ENCODE assay signal across 16 mouse cellular contexts in the genomic region with DNA sequence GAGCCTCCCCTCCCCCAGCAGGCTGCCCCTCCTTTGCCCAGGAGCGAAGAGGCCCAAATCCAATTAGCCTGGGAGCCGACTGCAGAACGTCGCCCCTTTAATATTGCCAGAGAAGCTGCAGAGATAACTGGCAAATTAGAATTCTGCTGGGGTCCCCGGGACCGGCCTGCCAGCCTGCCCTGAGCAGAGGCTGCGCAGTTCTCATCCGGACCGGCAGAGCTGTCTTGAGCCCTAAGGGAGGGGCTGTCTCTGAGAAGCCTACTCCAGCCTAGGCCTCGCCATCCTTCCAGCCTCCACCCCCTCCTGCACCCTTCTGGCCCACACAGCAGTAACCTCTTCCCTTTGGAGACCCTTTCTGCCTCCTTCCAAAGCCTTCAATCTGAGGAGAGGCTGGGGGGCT. TPM values are rescaled to one million over a fixed set of nuclear protein-coding genes. Genes with fewer than 3 reads are reported as not detected.
DNase-seq lines count a peak whose midpoint lies in the region; ATAC-seq lines count a peak whose summit lies in the region.
"Had no signal": no experiment of that assay in that cellular context is flagged by ENCODE, and none has a peak within 500 bp of the region (broad histone marks: within the 10 kb centered on the region; RNA-seq: fewer than 3 reads in every experiment).

No protein-coding gene starts in this region.

- peaks cover 40% of the 10 kb centered on the region for H3K4me1 ChIP-seq in forebrain, embryonic 12.5 days
- H3K4me1 ChIP-seq in hindbrain, embryonic 16.5 days (ENCODE audit: control insufficient read depth, insufficient read depth, low read depth, low read length): peaks cover 18% of the 10 kb centered on the region
- peaks cover 36% of the 10 kb centered on the region for H3K4me1 ChIP-seq in midbrain, embryonic 15.5 days
- H3K4me1 ChIP-seq: limb, embryonic 15.5 days had no signal

- H3K4me2 ChIP-seq in forebrain, embryonic 12.5 days: peak overlapping the region; percentile 22
- 0 out of 2 replicates have a peak overlapping the region, but pooled peaks have one; percentile 1 for H3K4me2 ChIP-seq in hindbrain, embryonic 16.5 days (ENCODE audit: low read length)
- H3K4me2 ChIP-seq in midbrain, embryonic 15.5 days: 0 out of 2 replicates have a peak overlapping the region, but pooled peaks have one; percentile 23
- H3K4me2 ChIP-seq: limb, embryonic 15.5 days; lung, embryonic 15.5 days had no signal

- no peak overlapping the region for H3K9ac ChIP-seq in forebrain, embryonic 12.5 days
- peak overlapping the region; percentile 24; the same call in 1 of the 2 replicates for H3K9ac ChIP-seq in hindbrain, embryonic 16.5 days (ENCODE audit: low read depth, low read length)
- H3K9ac ChIP-seq in midbrain, embryonic 15.5 days: no peak overlapping the region
- H3K9ac ChIP-seq: limb, embryonic 15.5 days; lung, embryonic 15.5 days had no signal

- 4% methylated on average over 10 of the region's 10 CpGs for WGBS in forebrain, embryonic 12.5 days
- 8% methylated on average over 10 of the region's 10 CpGs for WGBS in hindbrain, embryonic 16.5 days
- under 1% methylated on average over 10 of the region's 10 CpGs for WGBS in midbrain, embryonic 15.5 days

- no peaks in the 10 kb centered on the region for H3K36me3 ChIP-seq in forebrain, embryonic 12.5 days (replicated peaks)
- no peaks in the 10 kb centered on the region for H3K36me3 ChIP-seq in hindbrain, embryonic 16.5 days (ENCODE audit: control insufficient read depth, insufficient read depth, low read length)
- H3K36me3 ChIP-seq in midbrain, embryonic 15.5 days (replicated peaks): no peaks in the 10 kb centered on the region
- H3K36me3 ChIP-seq: limb, embryonic 15.5 days; lung, embryonic 15.5 days had no signal

- H3K27ac ChIP-seq in forebrain, embryonic 12.5 days: no peak overlapping the region
- H3K27ac ChIP-seq in hindbrain, embryonic 16.5 days (ENCODE audit: low read depth, low read length): no peak overlapping the region
- H3K27ac ChIP-seq in midbrain, embryonic 15.5 days: peak overlapping the region; percentile 55
- H3K27ac ChIP-seq: left cerebral cortex, adult 2 months; limb, embryonic 15.5 days; lung, embryonic 15.5 days had no signal

- ATAC-seq in forebrain, embryonic 12.5 days (ENCODE audit: low FRiP score): peak; percentile 84
- peak; percentile 56; the same call in 1 of the 2 replicates for ATAC-seq in hindbrain, embryonic 16.5 days
- peak; percentile 81 for ATAC-seq in midbrain, embryonic 15.5 days (replicated peaks)
- ATAC-seq in monocyte, adult 5-6 weeks (replicated peaks; ENCODE audit: insufficient number of reproducible peaks, low FRiP score, low TSS enrichment, poor library complexity, severe bottlenecking): no peak
- ATAC-seq: Patski had no signal

- H3K27me3 ChIP-seq in forebrain, embryonic 12.5 days: peaks cover 79% of the 10 kb centered on the region
- no peaks in the 10 kb centered on the region; the same call in 1 of the 2 replicates for H3K27me3 ChIP-seq in hindbrain, embryonic 16.5 days (replicated peaks; ENCODE audit: control insufficient read depth, insufficient read depth, low read length)
- no peaks in the 10 kb centered on the region for H3K27me3 ChIP-seq in midbrain, embryonic 15.5 days (replicated peaks)

- H3K9me3 ChIP-seq in forebrain, embryonic 12.5 days: no peaks in the 10 kb centered on the region
- H3K9me3 ChIP-seq in hindbrain, embryonic 16.5 days (ENCODE audit: control insufficient read depth, low read length): no peaks in the 10 kb centered on the region
- H3K9me3 ChIP-seq in midbrain, embryonic 15.5 days: no peaks in the 10 kb centered on the region
- H3K9me3 ChIP-seq: limb, embryonic 15.5 days; lung, embryonic 15.5 days had no signal

- DNase-seq in cerebellum, adult 9-11 months: peak; percentile 52
- no peak for DNase-seq in cerebellum, adult 8-10 months
- no peak for DNase-seq in left cerebral cortex, adult 8-10 months (ENCODE audit: low spot score in 2 of 2)
- DNase-seq in heart, adult 8-10 months (ENCODE audit: low spot score): no peak
- DNase-seq: gastrocnemius, postnatal 36 days; thymus, adult 2 months had no signal

- no peak overlapping the region for H3K4me3 ChIP-seq in forebrain, embryonic 12.5 days (replicated peaks)
- H3K4me3 ChIP-seq in hindbrain, embryonic 16.5 days (ENCODE audit: low read length): no peak overlapping the region
- no peak overlapping the region for H3K4me3 ChIP-seq in midbrain, embryonic 15.5 days
- H3K4me3 ChIP-seq: left cerebral cortex, adult 2 months; limb, embryonic 15.5 days; lung, embryonic 15.5 days had no signal

RNA-seq across cellular contexts. Expression of a gene that starts 19.2 kb away (rescaled TPM):
- polyA plus RNA-seq in forebrain, embryonic 12.5 days (2016; fragmentation: Nextera tagmentation; extraction: Ambion mirVana): 10.6 and 11.4 TPM in 2 replicates
- 11.0 and 13.1 TPM in 2 replicates for polyA plus RNA-seq in hindbrain, embryonic 16.5 days (2015; fragmentation: Nextera tagmentation; extraction: Ambion mirVana)
- 20.8 and 21.2 TPM in 2 replicates for polyA plus RNA-seq in midbrain, embryonic 15.5 days (2015; fragmentation: Nextera tagmentation; extraction: Ambion mirVana)
- total RNA-seq in monocyte, adult 5-6 weeks (2017): 0.57 to 8.1 TPM (median 2.1 TPM) in 3 replicates
- total RNA-seq in left cerebral cortex, adult 8-10 months (2022): 10 to 100 TPM; 43.7 to 47.2 (median 44.4) TPM
- total RNA-seq in heart, adult 8-10 months (2022): 1 to 10 TPM in 2 of 4 experiments, under 1 TPM in 2; 0.75 to 2.2 (median 0.99) TPM
- total RNA-seq: common myeloid progenitor, adult 5-6 weeks; megakaryocyte progenitor cell, adult 5-6 weeks had no signal
- polyA plus RNA-seq: Patski had no signal

RNA-seq across cellular contexts. Expression of a gene that starts 33.8 kb away (rescaled TPM):
- polyA plus RNA-seq in forebrain, embryonic 12.5 days (2016; fragmentation: Nextera tagmentation; extraction: Ambion mirVana): 57.9 and 62.4 TPM in 2 replicates
- polyA plus RNA-seq in hindbrain, embryonic 16.5 days (2015; fragmentation: Nextera tagmentation; extraction: Ambion mirVana): 73.4 and 79.6 TPM in 2 replicates
- polyA plus RNA-seq in midbrain, embryonic 15.5 days (2015; fragmentation: Nextera tagmentation; extraction: Ambion mirVana): 72.8 and 74.1 TPM in 2 replicates
- 40.2 to 52.6 TPM (median 47.2 TPM) in 3 replicates for total RNA-seq in monocyte, adult 5-6 weeks (2017)
- total RNA-seq in left cerebral cortex, adult 8-10 months (2022): 10 to 100 TPM; 57.0 to 58.1 (median 57.6) TPM
- total RNA-seq in heart, adult 8-10 months (2022): 10 to 100 TPM; 17.9 to 22.1 (median 19.5) TPM
